Mouse (Mus musculus): ENCODE results near the gene Prr22. TPM values are rescaled to one million over a fixed set of nuclear protein-coding genes. Genes with fewer than 3 reads are reported as not detected.

Gene Prr22
- total and polyA plus RNA-seq, 3 experiments, result 0.11 to 2.0 (median 0.29) TPM

DNA sequence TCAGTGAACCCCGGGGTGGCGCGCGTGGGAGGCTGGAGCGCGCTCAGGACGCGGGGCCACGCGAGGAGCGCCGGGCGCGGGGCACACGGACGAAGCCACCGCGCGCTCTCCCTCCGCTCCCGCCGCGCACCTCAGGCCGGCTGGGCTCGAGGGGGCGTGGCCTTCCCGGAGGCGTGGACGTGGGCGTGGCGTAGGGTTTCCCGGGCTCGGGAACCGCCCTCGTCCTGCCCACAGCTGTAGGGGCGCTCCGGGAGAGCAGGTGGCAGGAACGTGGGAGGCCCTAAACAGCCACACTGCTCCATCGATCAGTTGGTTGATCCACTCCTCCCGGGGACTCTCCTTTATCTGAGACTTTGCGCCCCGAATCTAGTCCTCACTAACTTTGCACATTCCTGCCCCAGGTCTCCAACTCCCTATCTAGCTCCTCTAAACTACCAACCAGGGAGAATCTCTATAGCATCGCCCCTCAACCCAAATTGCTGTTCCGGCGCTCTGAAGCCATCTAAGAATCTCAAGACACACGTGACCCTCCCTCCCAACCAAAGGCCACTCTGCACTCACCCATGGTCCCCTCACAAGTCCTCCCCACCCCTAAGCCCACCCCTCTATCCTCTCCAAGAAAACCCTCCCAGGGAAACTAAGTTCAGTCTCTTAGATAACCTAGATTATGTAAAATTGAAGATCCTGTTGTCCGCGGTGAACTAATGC lies 12.5 kb upstream of the Prr22 start, which contains the start of gene Nrtn:
Nrtn (minus strand) TSS at position 115 of the 708 bp plus-strand sequence.
- H3K4me3 ChIP-seq, result peak within 1 kb of the TSS; percentile 59
- H3K36me3 ChIP-seq (ENCODE audit: control insufficient read depth, insufficient read depth, low read length), result no peaks in the 10 kb centered on the region
- peak; percentile 86 to 90 for DNase-seq
- peaks cover 2% of the 10 kb centered on the region; the same call in 1 of the 2 replicates for H3K27me3 ChIP-seq (ENCODE audit: control insufficient read depth, insufficient read depth, low read length)
- WGBS, result 1% methylated on average over 42 of the region's 48 CpGs
- intact Hi-C loops (cut with DNase I), result no loop called here
- peak; percentile 45; the same call in 1 of the 2 replicates for TF ChIP-seq POLR2A (IDR thresholded peaks at IDR 0.05; ENCODE audit: insufficient read depth, low read depth, low read length)
- TF ChIP-seq EP300 (IDR thresholded peaks at IDR 0.05; ENCODE audit: insufficient read depth, low read depth, low read length), result no peak
- no peak for TF ChIP-seq CTCF (IDR thresholded peaks at IDR 0.05)
- peak within 1 kb of the TSS; percentile 55 for H3K27ac ChIP-seq
- H3K4me1 ChIP-seq (ENCODE audit: control insufficient read depth, insufficient read depth, low read length), result peaks cover 2% of the 10 kb centered on the region; the same call in 1 of the 2 replicates
- peak within 1 kb of the TSS; percentile 63 for H3K9ac ChIP-seq (ENCODE audit: low read depth, low read length)
- H3K79me2 ChIP-seq (replicated peaks; ENCODE audit: control insufficient read depth, insufficient read depth, low read length), result no peaks in the 10 kb centered on the region

DNA sequence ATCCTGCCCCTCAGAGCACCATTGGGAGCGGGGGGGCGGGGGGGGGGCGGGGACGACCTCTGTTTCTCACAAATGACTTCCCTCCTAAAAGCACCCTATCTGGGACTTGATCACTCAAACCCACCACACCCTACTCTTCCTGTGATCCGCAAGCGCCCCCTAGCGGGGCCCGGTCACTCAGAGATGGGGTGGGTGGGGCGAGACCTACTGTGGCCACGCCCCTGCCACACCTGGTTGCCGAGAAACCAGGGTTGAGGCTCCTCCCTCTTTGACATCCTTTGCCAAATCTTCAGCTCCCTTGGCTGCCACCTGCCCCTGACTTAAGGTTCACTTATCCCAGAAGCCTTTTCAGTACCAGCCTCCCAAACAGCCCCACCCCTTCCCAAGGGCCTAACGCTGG lies 11.9 kb upstream of the Prr22 start:
- intact Hi-C loops (cut with DNase I), result no loop called here
- Histone ChIP-seq H3K4me1 (ENCODE audit: control insufficient read depth, insufficient read depth, low read length) (peaks cover 7% of the 10 kb centered on the region), H3K27ac (no peak overlapping the region), H3K36me3 (ENCODE audit: control insufficient read depth, insufficient read depth, low read length) (no peaks in the 10 kb centered on the region), H3K4me3 (no peak overlapping the region), H3K9ac (ENCODE audit: low read depth, low read length) (no peak overlapping the region), H3K27me3 (ENCODE audit: control insufficient read depth, insufficient read depth, low read length) (peaks cover 2% of the 10 kb centered on the region; the same call in 1 of the 2 replicates), H3K79me2 (replicated peaks; ENCODE audit: control insufficient read depth, insufficient read depth, low read length) (no peaks in the 10 kb centered on the region)
- 8% methylated on average over 12 of the region's 12 CpGs for WGBS
- TF ChIP-seq EP300 (IDR thresholded peaks at IDR 0.05; ENCODE audit: insufficient read depth, low read depth, low read length) (no peak), CTCF (IDR thresholded peaks at IDR 0.05) (peak; percentile 71)
- peak; percentile 68 for DNase-seq

DNA sequence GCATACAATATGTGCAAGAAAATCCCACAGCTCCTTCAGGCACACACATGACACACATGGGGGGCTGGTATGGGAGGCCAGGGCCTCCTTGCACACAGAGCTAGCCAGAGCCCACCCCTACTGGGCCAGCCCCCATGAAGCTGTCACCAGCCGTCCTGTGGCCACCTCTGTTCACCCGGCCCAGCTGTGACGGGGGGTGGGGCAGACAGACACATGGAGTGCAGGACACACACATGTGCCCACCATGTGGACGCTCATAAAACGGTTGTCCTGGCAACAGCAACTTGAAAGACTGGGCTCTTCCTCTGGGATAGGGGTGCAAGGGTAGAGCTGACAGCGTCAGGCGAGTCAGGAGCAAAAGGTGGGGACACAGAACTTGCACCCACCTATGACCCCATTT lies 10.8 kb upstream of the Prr22 start:
- Histone ChIP-seq H3K4me1 (ENCODE audit: control insufficient read depth, insufficient read depth, low read length) (peaks cover 11% of the 10 kb centered on the region), H3K27ac (no peak overlapping the region), H3K36me3 (ENCODE audit: control insufficient read depth, insufficient read depth, low read length) (no peaks in the 10 kb centered on the region), H3K79me2 (replicated peaks; ENCODE audit: control insufficient read depth, insufficient read depth, low read length) (no peaks in the 10 kb centered on the region), H3K4me3 (no peak overlapping the region), H3K27me3 (ENCODE audit: control insufficient read depth, insufficient read depth, low read length) (peaks cover 2% of the 10 kb centered on the region; the same call in 1 of the 2 replicates), H3K9ac (ENCODE audit: low read depth, low read length) (no peak overlapping the region)
- intact Hi-C loops (cut with DNase I), result no loop called here
- no peak for DNase-seq
- WGBS, result 66% methylated on average over 7 of the region's 7 CpGs
- no peak for TF ChIP-seq POLR2A (IDR thresholded peaks at IDR 0.05; ENCODE audit: insufficient read depth, low read depth, low read length)
- no peak for TF ChIP-seq CTCF (IDR thresholded peaks at IDR 0.05)
- no peak for TF ChIP-seq EP300 (IDR thresholded peaks at IDR 0.05; ENCODE audit: insufficient read depth, low read depth, low read length)

DNA sequence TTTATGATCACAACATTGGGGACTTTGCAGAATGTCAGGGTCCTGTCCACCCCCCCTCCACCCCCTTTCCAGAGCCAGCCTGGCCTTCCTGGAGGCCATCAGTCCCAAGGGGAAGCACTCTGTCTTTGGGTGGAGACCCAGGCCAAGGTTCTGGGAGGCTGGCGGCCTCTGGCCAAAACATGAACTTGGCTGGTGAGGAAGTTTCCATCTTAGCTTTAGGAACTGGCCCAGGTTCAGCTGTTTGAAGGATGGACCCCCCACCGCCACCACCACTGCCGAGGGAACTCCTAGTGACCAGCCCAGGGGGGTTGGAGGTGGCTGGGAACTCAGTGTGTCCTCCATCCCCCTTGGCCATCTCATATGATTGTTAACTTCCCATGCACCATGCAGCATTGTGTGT lies 9.0 kb upstream of the Prr22 start:
- Histone ChIP-seq H3K4me1 (ENCODE audit: control insufficient read depth, insufficient read depth, low read length) (peaks cover 14% of the 10 kb centered on the region), H3K27ac (no peak overlapping the region), H3K9ac (ENCODE audit: low read depth, low read length) (no peak overlapping the region), H3K79me2 (replicated peaks; ENCODE audit: control insufficient read depth, insufficient read depth, low read length) (no peaks in the 10 kb centered on the region), H3K27me3 (ENCODE audit: control insufficient read depth, insufficient read depth, low read length) (no peaks in the 10 kb centered on the region), H3K4me3 (no peak overlapping the region), H3K36me3 (ENCODE audit: control insufficient read depth, insufficient read depth, low read length) (no peaks in the 10 kb centered on the region)
- TF ChIP-seq POLR2A (IDR thresholded peaks at IDR 0.05; ENCODE audit: insufficient read depth, low read depth, low read length) (no peak), CTCF (IDR thresholded peaks at IDR 0.05) (no peak), EP300 (IDR thresholded peaks at IDR 0.05; ENCODE audit: insufficient read depth, low read depth, low read length) (no peak)
- no peak for DNase-seq
- intact Hi-C loops (cut with DNase I), result loop anchor here (5.0 kb wide), 2 partner anchors 89 to 134 kb away; partner anchors contain the start of genes Catsperd, Lonp1 and Ranbp3
- WGBS, result 53% methylated on average over 3 of the region's 3 CpGs

DNA sequence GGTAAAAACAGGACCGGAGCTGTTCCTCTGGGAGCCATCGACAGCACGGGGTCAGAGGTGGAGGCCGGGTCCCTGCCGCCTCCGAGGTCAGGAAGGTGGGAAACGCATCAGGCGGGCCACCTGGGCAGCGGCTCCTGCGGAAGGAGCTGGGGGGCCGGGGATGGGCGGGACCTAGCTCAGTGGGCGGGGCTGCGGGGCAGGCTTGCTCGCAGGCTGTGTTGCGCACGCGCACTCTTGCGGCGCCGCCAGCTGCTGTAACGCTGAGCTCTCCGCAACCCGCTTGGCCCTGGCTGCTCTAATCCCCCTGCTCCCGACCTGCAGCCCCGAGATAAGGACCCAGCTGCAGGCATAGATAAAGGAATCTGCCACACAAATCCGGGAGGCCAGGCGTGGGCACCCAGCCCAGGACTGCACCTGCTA lies 8.0 kb upstream of the Prr22 start:
- H3K79me2 ChIP-seq (replicated peaks; ENCODE audit: control insufficient read depth, insufficient read depth, low read length), result no peaks in the 10 kb centered on the region
- H3K4me1 ChIP-seq (ENCODE audit: control insufficient read depth, insufficient read depth, low read length), result peaks cover 14% of the 10 kb centered on the region
- no peaks in the 10 kb centered on the region for H3K27me3 ChIP-seq (ENCODE audit: control insufficient read depth, insufficient read depth, low read length)
- peak; percentile 91 for DNase-seq
- TF ChIP-seq CTCF (IDR thresholded peaks at IDR 0.05) (no peak), EP300 (IDR thresholded peaks at IDR 0.05; ENCODE audit: insufficient read depth, low read depth, low read length) (no peak), POLR2A (IDR thresholded peaks at IDR 0.05; ENCODE audit: insufficient read depth, low read depth, low read length) (peak; percentile 75)
- intact Hi-C loops (cut with DNase I), result loop anchor here (2.0 to 5.0 kb wide), 3 partner anchors 45 to 135 kb away; partner anchors contain the start of genes Catsperd, Lonp1, Ndufa11 and Ranbp3
- H3K9ac ChIP-seq (ENCODE audit: low read depth, low read length), result peak overlapping the region; percentile 56
- no peaks in the 10 kb centered on the region for H3K36me3 ChIP-seq (ENCODE audit: control insufficient read depth, insufficient read depth, low read length)
- peak overlapping the region; percentile 48 for H3K4me3 ChIP-seq
- WGBS, result under 1% methylated on average over 28 of the region's 28 CpGs
- peak overlapping the region; percentile 67 for H3K27ac ChIP-seq
